Mouse (Mus musculus): ENCODE measurements around the gene Zfp687.

Gene Zfp687

GRCm38 (mm10) chr3:94960322-94960721 lies 54.9 kb downstream of the Zfp687 start:
- no peak for DNase-seq (ENCODE audit: low read depth)

DNA sequence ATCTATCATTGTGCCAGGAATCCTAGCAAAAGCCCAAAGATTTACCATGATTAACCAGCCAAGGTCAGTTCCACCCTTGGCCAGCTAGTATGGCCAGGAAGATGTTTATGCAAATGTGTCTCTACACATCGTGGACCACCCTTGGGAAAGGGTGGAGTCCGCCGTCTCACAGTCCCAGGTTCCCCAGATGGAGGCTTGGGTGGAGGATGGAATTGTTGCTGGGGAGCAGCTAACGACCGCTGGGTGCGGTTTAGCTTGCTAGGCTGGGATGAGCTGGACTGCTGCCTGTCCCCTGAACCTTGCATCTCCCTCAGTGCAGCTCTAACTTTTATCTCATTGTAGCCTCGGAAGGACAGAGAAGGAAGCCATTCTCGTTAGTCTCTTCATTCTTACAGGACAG lies 55.4 kb downstream of the Zfp687 start:
- no peak for DNase-seq (ENCODE audit: low read depth)

- no peak for DNase-seq (ENCODE audit: low read depth)
Observed at GRCm38 (mm10) chr3:94958295-94958694, 57.0 kb downstream of the Zfp687 start.
